Mouse (Mus musculus): ENCODE data around the gene Acvrl1. TPM values are rescaled to one million over a fixed set of nuclear protein-coding genes. Genes with fewer than 3 reads are reported as not detected.
A peak's percentile ranks its signal among the peaks of the same experiment; 100 is the strongest.

Acvrl1 gene
- polyA plus RNA-seq, 1 experiment from 2014 or later, result 5.5 TPM

DNA sequence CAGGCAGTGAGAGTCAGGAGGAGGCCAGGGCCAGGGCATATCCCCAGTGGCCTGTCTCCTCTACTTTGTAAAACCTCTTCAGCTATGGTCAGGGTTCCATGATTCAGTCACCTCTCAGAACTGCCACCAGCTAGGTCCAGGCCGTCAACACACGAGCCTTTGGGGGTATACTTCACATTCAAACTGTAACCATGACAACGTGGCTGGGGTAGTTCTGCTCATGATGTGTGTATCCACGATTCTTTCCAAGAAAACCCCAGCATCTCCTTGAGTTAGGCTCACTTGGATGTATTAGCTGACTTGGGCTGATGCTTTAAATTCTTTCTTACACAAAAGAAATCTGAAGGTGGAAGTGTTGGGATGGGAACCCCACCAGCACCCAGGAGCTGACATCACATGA is 40.0 kb upstream of the Acvrl1 start:
- H3K27ac ChIP-seq (ENCODE audit: low read depth, low read length), result no peak overlapping the region

DNA sequence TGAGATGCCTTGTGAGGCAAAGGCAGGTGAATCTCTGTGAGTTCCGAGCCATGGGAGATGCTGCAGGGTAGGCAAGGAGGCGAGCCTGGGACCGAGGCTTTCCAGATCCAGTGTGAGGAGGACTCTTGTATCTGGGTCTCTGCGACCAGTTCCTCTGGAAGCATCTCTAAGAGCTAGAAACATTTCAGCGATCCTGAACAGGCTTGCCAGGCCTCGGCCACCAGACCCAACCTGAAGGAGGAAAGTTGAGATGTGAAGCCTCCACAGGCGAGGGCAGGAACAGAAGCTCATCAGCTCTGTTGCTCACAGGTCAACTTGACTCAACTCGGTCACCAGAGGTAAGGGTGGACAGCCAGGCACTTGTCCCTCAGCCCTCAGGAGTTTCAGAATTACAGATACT is 36.8 kb upstream of the Acvrl1 start:
- no peak overlapping the region for H3K4me3 ChIP-seq (ENCODE audit: low read depth, low read length)
- H3K4me2 ChIP-seq (replicated peaks; ENCODE audit: low read depth, low read length), result no peak overlapping the region
- no peak for DNase-seq (ENCODE audit: low spot score)
- H3K36me3 ChIP-seq (ENCODE audit: control insufficient read depth, insufficient read depth, low read length), result no peaks in the 10 kb centered on the region
- no peaks in the 10 kb centered on the region for H3K27me3 ChIP-seq (ENCODE audit: control insufficient read depth, insufficient read depth, low read length)
- peaks cover 14% of the 10 kb centered on the region for H3K4me1 ChIP-seq (replicated peaks; ENCODE audit: control insufficient read depth, insufficient read depth, low read length)
- no peak overlapping the region for H3K27ac ChIP-seq (ENCODE audit: low read depth, low read length)
- H3K9me3 ChIP-seq (ENCODE audit: control insufficient read depth, low read length), result no peaks in the 10 kb centered on the region
- WGBS, result 95% methylated on average over 8 of the region's 8 CpGs
- H3K9ac ChIP-seq (ENCODE audit: low read depth, low read length), result no peak overlapping the region
- ATAC-seq (ENCODE audit: low FRiP score), result no peak

More for the DNA sequence above, 40.0 kb upstream of the Acvrl1 start:
- H3K9me3 ChIP-seq (ENCODE audit: control insufficient read depth, low read length), result no peaks in the 10 kb centered on the region
- whole genome bisulfite sequencing, result 51% methylated on average over 4 of the region's 4 CpGs
- no peak overlapping the region for H3K9ac ChIP-seq (ENCODE audit: low read depth, low read length)
- no peak overlapping the region for H3K4me3 ChIP-seq (ENCODE audit: low read depth, low read length)
- H3K27me3 ChIP-seq (ENCODE audit: control insufficient read depth, insufficient read depth, low read length), result no peaks in the 10 kb centered on the region
- ATAC-seq (ENCODE audit: low FRiP score) (no peak), DNase-seq (ENCODE audit: low spot score) (no peak)
- no peak overlapping the region for H3K4me2 ChIP-seq (replicated peaks; ENCODE audit: low read depth, low read length)
- peaks cover 6% of the 10 kb centered on the region for H3K4me1 ChIP-seq (replicated peaks; ENCODE audit: control insufficient read depth, insufficient read depth, low read length)
- H3K36me3 ChIP-seq (ENCODE audit: control insufficient read depth, insufficient read depth, low read length), result no peaks in the 10 kb centered on the region

DNA sequence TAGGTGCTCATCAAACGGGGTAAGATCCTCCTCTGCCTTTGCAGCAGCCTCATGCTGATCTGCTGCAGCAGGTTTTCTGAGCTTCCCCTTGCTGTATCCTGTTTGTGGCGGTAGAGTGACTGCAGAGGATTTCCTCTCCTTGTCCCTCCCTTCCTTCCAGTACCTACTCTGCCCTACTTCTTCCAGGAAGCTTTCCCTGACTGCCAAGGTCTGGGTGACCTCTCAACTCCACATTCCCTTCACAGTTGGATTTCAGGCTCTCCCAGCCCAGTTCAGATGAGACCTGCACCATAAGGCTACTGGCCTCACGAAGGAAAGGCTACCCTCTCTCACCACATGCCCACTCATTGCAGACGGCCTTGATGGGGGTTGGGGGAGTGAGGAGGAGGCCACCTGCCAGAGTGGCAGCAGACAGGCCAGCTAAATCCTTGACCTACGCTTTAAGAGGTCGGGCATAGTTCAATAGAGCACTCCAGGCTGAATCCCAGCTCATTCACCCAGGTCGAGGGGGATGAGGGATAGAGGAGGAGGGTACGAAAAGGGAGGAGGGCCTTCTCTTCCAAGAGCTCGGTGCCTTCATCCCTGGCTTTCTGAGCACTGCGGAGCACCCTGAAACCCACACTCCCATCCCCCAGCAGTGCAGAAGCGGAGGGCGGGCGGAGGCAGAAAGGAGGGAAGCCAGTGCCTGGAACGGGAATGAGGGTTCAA is 36.0 kb upstream of the Acvrl1 start:
- H3K4me1 ChIP-seq (replicated peaks; ENCODE audit: control insufficient read depth, insufficient read depth, low read length), result peaks cover 15% of the 10 kb centered on the region
- peak; percentile 58 for DNase-seq (ENCODE audit: low spot score)
- H3K36me3 ChIP-seq (ENCODE audit: control insufficient read depth, insufficient read depth, low read length), result no peaks in the 10 kb centered on the region

DNA sequence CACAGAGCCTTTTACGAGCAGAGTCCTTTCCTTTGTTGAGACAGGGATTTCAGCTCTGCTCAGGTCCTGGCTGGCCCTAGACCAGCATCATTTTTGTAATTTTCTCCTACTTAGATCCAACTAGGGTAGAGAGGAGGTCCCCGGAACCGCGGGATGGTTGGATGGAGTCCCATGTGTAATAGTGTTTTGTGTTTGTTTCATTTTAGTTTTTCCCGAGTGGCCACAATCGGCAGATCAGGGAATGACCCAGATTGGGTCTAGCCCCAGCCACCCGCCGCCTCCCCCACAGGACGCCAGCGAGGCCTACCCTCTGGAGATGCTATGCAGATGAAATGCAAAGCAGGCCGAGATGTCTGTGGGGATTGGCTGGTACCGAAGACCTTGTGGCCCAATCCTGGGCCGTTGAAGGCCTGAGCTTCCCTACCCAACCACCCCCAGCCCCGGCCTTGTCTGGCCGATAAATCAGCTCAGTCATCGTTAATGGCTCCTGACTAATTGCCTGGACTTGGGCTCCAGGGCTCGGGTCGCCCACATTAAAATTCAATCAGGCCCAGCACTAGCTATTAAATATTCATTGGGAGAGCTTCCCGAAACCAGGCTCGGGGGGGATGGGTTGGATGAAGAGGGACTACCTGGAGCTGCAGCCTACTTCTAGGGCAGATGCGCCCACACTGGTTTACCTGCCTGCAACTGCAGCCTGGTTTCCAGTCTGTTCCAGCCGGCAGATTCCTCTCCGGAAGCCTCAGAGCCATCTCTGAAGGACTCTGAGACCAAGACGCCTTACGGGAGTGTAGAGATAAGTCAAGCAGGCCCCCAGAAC is 35.3 kb upstream of the Acvrl1 start:
- Histone ChIP-seq H3K4me2 (replicated peaks; ENCODE audit: low read depth, low read length) (peak overlapping the region; percentile 19), H3K4me3 (ENCODE audit: low read depth, low read length) (no peak overlapping the region), H3K4me1 (replicated peaks; ENCODE audit: control insufficient read depth, insufficient read depth, low read length) (peaks cover 22% of the 10 kb centered on the region), H3K27ac (ENCODE audit: low read depth, low read length) (peak overlapping the region; percentile 89), H3K36me3 (ENCODE audit: control insufficient read depth, insufficient read depth, low read length) (no peaks in the 10 kb centered on the region), H3K9me3 (ENCODE audit: control insufficient read depth, low read length) (no peaks in the 10 kb centered on the region), H3K27me3 (ENCODE audit: control insufficient read depth, insufficient read depth, low read length) (no peaks in the 10 kb centered on the region), H3K9ac (ENCODE audit: low read depth, low read length) (peak overlapping the region; percentile 47)
- WGBS, result 8% methylated on average over 25 of the region's 25 CpGs
- DNase-seq (ENCODE audit: low spot score) (peak; percentile 83), ATAC-seq (ENCODE audit: low FRiP score) (peak; percentile 94)

More for the DNA sequence above, 36.0 kb upstream of the Acvrl1 start:
- Histone ChIP-seq H3K9ac (ENCODE audit: low read depth, low read length) (peak overlapping the region; percentile 47), H3K4me3 (ENCODE audit: low read depth, low read length) (no peak overlapping the region), H3K27ac (ENCODE audit: low read depth, low read length) (peak overlapping the region; percentile 89), H3K27me3 (ENCODE audit: control insufficient read depth, insufficient read depth, low read length) (no peaks in the 10 kb centered on the region), H3K4me2 (replicated peaks; ENCODE audit: low read depth, low read length) (peak overlapping the region; percentile 19), H3K9me3 (ENCODE audit: control insufficient read depth, low read length) (no peaks in the 10 kb centered on the region)
- no peak; the same call in 1 of the 2 replicates for ATAC-seq (ENCODE audit: low FRiP score)
- 18% methylated on average over 14 of the region's 14 CpGs for WGBS

DNA sequence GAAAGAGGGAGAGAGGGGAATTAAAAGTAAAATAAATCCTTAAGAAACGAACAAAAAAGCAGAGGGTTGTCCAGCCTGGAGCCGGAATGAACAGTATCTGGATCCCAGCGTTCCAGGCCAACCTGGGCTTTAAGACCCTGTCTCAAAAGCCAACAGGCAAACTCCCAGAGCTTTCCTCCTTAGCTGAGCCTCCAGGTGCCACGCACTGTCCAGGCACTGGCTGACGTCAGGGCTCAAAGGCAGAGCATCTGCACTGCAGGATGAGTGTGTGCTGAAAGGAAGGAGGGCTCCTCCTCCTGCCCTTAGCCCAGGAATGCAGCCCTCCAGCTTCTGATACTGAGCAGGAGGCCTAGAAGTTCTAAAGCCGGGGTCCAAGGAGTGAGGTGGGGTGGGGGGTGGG is 34.3 kb upstream of the Acvrl1 start:
- DNase-seq (ENCODE audit: low spot score), result no peak
- Histone ChIP-seq H3K4me1 (replicated peaks; ENCODE audit: control insufficient read depth, insufficient read depth, low read length) (peaks cover 29% of the 10 kb centered on the region), H3K27me3 (ENCODE audit: control insufficient read depth, insufficient read depth, low read length) (no peaks in the 10 kb centered on the region), H3K9ac (ENCODE audit: low read depth, low read length) (no peak overlapping the region), H3K9me3 (ENCODE audit: control insufficient read depth, low read length) (no peaks in the 10 kb centered on the region), H3K4me2 (replicated peaks; ENCODE audit: low read depth, low read length) (no peak overlapping the region), H3K27ac (ENCODE audit: low read depth, low read length) (peak overlapping the region; percentile 59), H3K36me3 (ENCODE audit: control insufficient read depth, insufficient read depth, low read length) (no peaks in the 10 kb centered on the region), H3K4me3 (ENCODE audit: low read depth, low read length) (no peak overlapping the region)
- no peak for ATAC-seq (ENCODE audit: low FRiP score)
- 43% methylated on average over 6 of the region's 6 CpGs for WGBS

DNA sequence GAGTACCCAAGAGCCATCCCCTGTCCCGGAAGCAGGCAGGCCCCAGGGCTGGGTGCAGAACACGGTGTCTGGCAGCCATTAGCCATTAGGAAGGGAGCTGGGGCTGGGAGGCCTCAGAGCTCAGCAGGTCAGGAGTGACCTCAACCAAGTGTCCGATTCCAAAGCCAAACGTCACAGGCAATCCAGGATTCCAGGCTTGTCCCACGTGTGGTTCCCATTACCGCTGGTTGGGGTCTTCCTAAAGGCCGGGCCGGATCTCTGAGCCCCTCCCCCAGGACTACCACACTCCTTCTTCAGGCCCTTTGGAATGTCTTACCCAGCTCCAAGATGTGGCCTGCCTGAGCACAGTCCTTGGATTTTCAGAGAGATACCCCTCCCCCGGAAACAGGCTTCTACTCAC is 33.3 kb upstream of the Acvrl1 start:
- peak; percentile 46 for DNase-seq (ENCODE audit: low spot score)
- H3K27me3 ChIP-seq (ENCODE audit: control insufficient read depth, insufficient read depth, low read length), result no peaks in the 10 kb centered on the region
- H3K4me1 ChIP-seq (replicated peaks; ENCODE audit: control insufficient read depth, insufficient read depth, low read length), result peaks cover 29% of the 10 kb centered on the region

DNA sequence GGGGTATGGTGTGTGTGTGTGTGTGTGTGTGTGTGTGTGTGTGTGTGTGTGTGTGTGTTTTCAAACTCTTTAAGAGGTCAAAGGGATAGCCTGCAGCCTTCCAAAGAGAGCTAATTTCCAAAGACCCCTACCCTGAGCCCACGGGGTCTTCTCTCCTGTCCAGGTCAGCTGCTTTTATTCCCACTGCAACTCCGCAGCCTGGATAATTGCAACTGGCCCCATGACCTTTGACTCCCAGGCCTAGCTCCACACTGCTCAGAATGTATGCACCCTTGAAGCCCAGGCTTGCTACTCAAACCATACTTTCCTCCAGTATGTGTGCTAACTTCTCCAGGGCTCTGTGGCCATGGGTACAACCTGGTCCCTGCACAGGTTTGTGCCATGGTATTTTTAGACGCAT is 32.9 kb upstream of the Acvrl1 start:
- no peak for DNase-seq (ENCODE audit: low spot score)
- no peaks in the 10 kb centered on the region for H3K36me3 ChIP-seq (ENCODE audit: control insufficient read depth, insufficient read depth, low read length)
- 36% methylated on average over 3 of the region's 3 CpGs for WGBS
- peaks cover 29% of the 10 kb centered on the region for H3K4me1 ChIP-seq (replicated peaks; ENCODE audit: control insufficient read depth, insufficient read depth, low read length)
- no peak overlapping the region for H3K4me2 ChIP-seq (replicated peaks; ENCODE audit: low read depth, low read length)
- H3K9ac ChIP-seq (ENCODE audit: low read depth, low read length), result no peak overlapping the region
- peak overlapping the region; percentile 30; the same call in 1 of the 2 replicates for H3K27ac ChIP-seq (ENCODE audit: low read depth, low read length)
- ATAC-seq (ENCODE audit: low FRiP score), result no peak
- H3K9me3 ChIP-seq (ENCODE audit: control insufficient read depth, low read length), result no peaks in the 10 kb centered on the region
- H3K4me3 ChIP-seq (ENCODE audit: low read depth, low read length), result no peak overlapping the region
- H3K27me3 ChIP-seq (ENCODE audit: control insufficient read depth, insufficient read depth, low read length), result no peaks in the 10 kb centered on the region

More for the DNA sequence above, 33.3 kb upstream of the Acvrl1 start:
- no peaks in the 10 kb centered on the region for H3K9me3 ChIP-seq (ENCODE audit: control insufficient read depth, low read length)
- H3K27ac ChIP-seq (ENCODE audit: low read depth, low read length), result no peak overlapping the region
- no peak overlapping the region for H3K9ac ChIP-seq (ENCODE audit: low read depth, low read length)
- no peak overlapping the region for H3K4me3 ChIP-seq (ENCODE audit: low read depth, low read length)
- no peaks in the 10 kb centered on the region for H3K36me3 ChIP-seq (ENCODE audit: control insufficient read depth, insufficient read depth, low read length)
- H3K4me2 ChIP-seq (replicated peaks; ENCODE audit: low read depth, low read length), result no peak overlapping the region
- ATAC-seq (ENCODE audit: low FRiP score), result no peak
- 65% methylated on average over 9 of the region's 9 CpGs for WGBS

DNA sequence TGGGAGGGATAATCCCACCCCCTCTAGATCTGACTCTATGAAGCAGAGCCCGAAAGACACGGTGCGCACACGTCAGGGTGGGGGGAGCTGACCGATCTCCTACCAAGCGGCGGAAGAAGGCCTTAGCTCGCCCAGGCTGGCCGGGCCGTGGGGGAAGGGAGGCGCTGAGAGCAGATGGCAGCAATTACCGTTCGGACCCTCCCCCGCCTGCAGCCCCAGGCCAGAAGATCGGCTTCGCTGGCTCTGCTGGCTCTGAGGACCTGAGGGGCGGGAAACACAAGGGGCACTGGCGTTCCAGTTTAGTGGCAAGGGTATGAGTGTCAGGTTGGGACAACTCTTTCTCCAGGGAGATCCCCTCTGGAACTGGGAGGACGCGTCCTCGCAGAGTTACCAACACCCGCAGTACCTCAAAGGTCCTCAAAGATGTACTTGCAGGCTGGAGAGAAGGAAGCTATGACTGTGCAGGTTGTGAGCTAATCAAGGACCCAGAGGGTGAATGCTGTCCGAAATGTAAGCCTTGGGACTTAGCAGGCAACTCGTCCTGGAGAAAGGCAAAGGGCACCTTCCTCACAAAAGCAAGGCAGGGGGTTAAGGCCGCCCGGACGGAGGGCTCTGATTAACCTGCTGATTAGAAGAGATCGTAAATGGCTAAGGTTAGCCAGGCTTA is 30.2 kb upstream of the Acvrl1 start:
- H3K4me1 ChIP-seq (replicated peaks; ENCODE audit: control insufficient read depth, insufficient read depth, low read length), result peaks cover 23% of the 10 kb centered on the region
- peak overlapping the region; percentile 12; the same call in 1 of the 2 replicates for H3K4me3 ChIP-seq (ENCODE audit: low read depth, low read length)

More for the DNA sequence above, 30.2 kb upstream of the Acvrl1 start:
- ATAC-seq (ENCODE audit: low FRiP score), result peak; percentile 57
- no peaks in the 10 kb centered on the region for H3K36me3 ChIP-seq (ENCODE audit: control insufficient read depth, insufficient read depth, low read length)
- H3K27ac ChIP-seq (ENCODE audit: low read depth, low read length), result peak overlapping the region; percentile 79
- 0 out of 2 replicates have a peak overlapping the region, but pooled peaks have one; percentile 31 for H3K9ac ChIP-seq (ENCODE audit: low read depth, low read length)
- peak overlapping the region; percentile 28 for H3K4me2 ChIP-seq (replicated peaks; ENCODE audit: low read depth, low read length)
- 2% methylated on average over 28 of the region's 28 CpGs for WGBS
- H3K27me3 ChIP-seq (ENCODE audit: control insufficient read depth, insufficient read depth, low read length), result no peaks in the 10 kb centered on the region
- DNase-seq (ENCODE audit: low spot score), result peak; percentile 87
- H3K9me3 ChIP-seq (ENCODE audit: control insufficient read depth, low read length), result no peaks in the 10 kb centered on the region
